Mouse (Mus musculus): ENCODE measurements around the gene Olfr1087. TPM values are rescaled to one million over a fixed set of nuclear protein-coding genes. Genes with fewer than 3 reads are reported as not detected.
"Not testable (repeated sequence)": the region's sequence is repeated elsewhere in the genome, so short reads cannot be mapped to it uniquely, and the experiment has no call there.

The Olfr1087 gene
- total and polyA plus RNA-seq, 3 experiments: not detected

DNA sequence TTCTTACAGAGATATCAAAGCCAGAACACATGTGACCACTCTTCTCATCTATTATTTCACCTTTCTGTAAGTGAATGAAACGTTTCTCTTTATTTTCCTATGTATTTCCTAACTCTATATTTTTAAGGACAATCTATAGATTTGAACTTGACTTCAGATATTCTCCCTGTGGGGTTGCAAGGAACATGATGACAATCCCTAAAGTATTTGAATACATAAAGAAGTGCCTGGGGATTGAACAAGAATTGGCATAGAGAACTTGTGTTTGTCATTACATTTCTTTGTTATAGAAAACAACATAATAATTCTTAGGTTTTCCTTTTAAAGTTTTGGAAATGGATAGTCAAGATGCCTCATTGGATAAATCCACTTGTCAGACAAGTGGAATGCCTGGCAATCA is 36.3 kb downstream of the Olfr1087 start, which contains the start of gene Olfr1085:
Gene Olfr1085, minus strand, starts transcription at position 101 of the 400 bp plus-strand sequence.
- in situ Hi-C loops (cut with MboI; ENCODE audit: low pct_ligation_motif_present, low pct_unique_long_range_greater_than_20kb, low sequenced_read_pairs) (no loop called here), dilution Hi-C loops (cut with MboI; ENCODE audit: extremely low pct_ligation_motif_present, extremely low pct_unique_long_range_greater_than_20kb, low sequenced_read_pairs) (no loop called here)
- H3K4me3 ChIP-seq (replicated peaks in 1 of 3; ENCODE audit: low read depth in 2 of 3, low read length in 2 of 3, poor library complexity in 1 of 3): no peak within 1 kb of the TSS
- H3K27me3 ChIP-seq (replicated peaks): no peaks in the 10 kb centered on the region
- DNase-seq (ENCODE audit: extremely low read depth): no peak
- no peak within 1 kb of the TSS for H3K9ac ChIP-seq (ENCODE audit: insufficient read depth, low read depth)
- H3K79me2 ChIP-seq (replicated peaks; ENCODE audit: control insufficient read depth, extremely low read depth, insufficient read depth, poor library complexity, severe bottlenecking): no peaks in the 10 kb centered on the region
- H3K36me3 ChIP-seq (replicated peaks in 1 of 2; ENCODE audit: control insufficient read depth in 1 of 2, insufficient read depth in 1 of 2, low read length in 1 of 2): no peaks in the 10 kb centered on the region
- H3K9me3 ChIP-seq (replicated peaks; ENCODE audit: low read length): no peaks in the 10 kb centered on the region
- no peak within 1 kb of the TSS for H3K27ac ChIP-seq (ENCODE audit: insufficient read depth, low read depth)
- no peaks in the 10 kb centered on the region for H3K4me1 ChIP-seq (ENCODE audit: control insufficient read depth in 1 of 2, insufficient read depth in 2 of 2)
- H3K4me2 ChIP-seq (ENCODE audit: insufficient read depth, low read depth, poor library complexity, severe bottlenecking): no peak within 1 kb of the TSS
- TF ChIP-seq ETS1 (conservative IDR thresholded peaks at IDR 0.05; ENCODE audit: low read depth, low read length): no peak
- TF ChIP-seq ZC3H11A (IDR thresholded peaks at IDR 0.05; ENCODE audit: low read depth, low read length): no peak
- TF ChIP-seq TBP (conservative IDR thresholded peaks at IDR 0.05; ENCODE audit: low read depth, low read length): no peak
- no peak for TF ChIP-seq HCFC1 (IDR thresholded peaks at IDR 0.05; ENCODE audit: low read depth, low read length)
- TF ChIP-seq GABPA (IDR thresholded peaks at IDR 0.05; ENCODE audit: insufficient replicate concordance, low read depth, low read length): no peak
- no peak for TF ChIP-seq KAT2A (IDR thresholded peaks at IDR 0.05; ENCODE audit: insufficient replicate concordance, low read length)
- TF ChIP-seq RAD21 (IDR thresholded peaks at IDR 0.05; ENCODE audit: low read depth, low read length): no peak
- TF ChIP-seq NELFE (IDR thresholded peaks at IDR 0.05; ENCODE audit: low read depth, low read length): no peak
- TF ChIP-seq MAX (IDR thresholded peaks at IDR 0.05; ENCODE audit: low read length): no peak
- no peak for TF ChIP-seq PAX5 (IDR thresholded peaks at IDR 0.05; ENCODE audit: low read length)

DNA sequence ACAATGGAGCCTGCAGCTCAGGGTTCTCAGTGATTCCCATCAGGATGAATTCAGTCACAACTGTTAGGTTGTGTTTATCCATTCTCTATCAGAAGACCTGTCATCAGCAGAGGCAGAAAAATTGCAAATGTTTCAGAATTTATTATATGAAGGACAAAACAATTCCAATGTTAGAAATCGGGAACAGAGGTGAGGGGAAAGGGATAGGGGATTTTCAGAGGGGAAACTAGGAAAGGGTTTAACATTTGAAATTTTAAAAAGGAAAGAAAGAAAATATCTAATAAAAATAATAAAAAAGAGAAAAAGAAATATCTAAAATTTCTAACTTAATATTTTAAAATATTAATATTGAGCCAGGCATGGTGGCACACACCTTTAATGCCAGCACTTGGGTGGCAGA is 58.6 kb downstream of the Olfr1087 start, which contains the start of gene Olfr1084:
Gene Olfr1084, minus strand, starts transcription at position 101 of the 400 bp plus-strand sequence.
- dilution Hi-C loops (cut with MboI; ENCODE audit: extremely low pct_ligation_motif_present, extremely low pct_unique_long_range_greater_than_20kb, low sequenced_read_pairs); H3K9me3 ChIP-seq (replicated peaks; ENCODE audit: low read length); H3K79me2 ChIP-seq (replicated peaks; ENCODE audit: control insufficient read depth, extremely low read depth, insufficient read depth, poor library complexity, severe bottlenecking); H3K36me3 ChIP-seq (replicated peaks in 1 of 2; ENCODE audit: control insufficient read depth in 1 of 2, insufficient read depth in 1 of 2, low read length in 1 of 2); H3K4me1 ChIP-seq (ENCODE audit: control insufficient read depth in 1 of 2, insufficient read depth in 2 of 2); H3K4me3 ChIP-seq (replicated peaks in 1 of 3; ENCODE audit: low read depth in 2 of 3, low read length in 2 of 3, poor library complexity in 1 of 3); H3K4me2 ChIP-seq (ENCODE audit: insufficient read depth, low read depth, poor library complexity, severe bottlenecking); H3K27me3 ChIP-seq (replicated peaks); H3K27ac ChIP-seq (ENCODE audit: insufficient read depth, low read depth); in situ Hi-C loops (cut with MboI; ENCODE audit: low pct_ligation_motif_present, low pct_unique_long_range_greater_than_20kb, low sequenced_read_pairs); DNase-seq (ENCODE audit: extremely low read depth); H3K9ac ChIP-seq (ENCODE audit: insufficient read depth, low read depth): not testable (repeated sequence)

Other genes starting within 250 kb of the Olfr1087 start
- not detected in 2 replicates for gene Olfr1065, start 247.8 kb downstream of the Olfr1087 start, total RNA-seq (2012; rRNA removed)
- gene Olfr1065, start 247.8 kb downstream of the Olfr1087 start, total RNA-seq (2014; rRNA removed): not detected in 2 replicates
- not detected in 2 replicates for gene Olfr1065, start 247.8 kb downstream of the Olfr1087 start, polyA plus RNA-seq (2012; ENCODE audit: insufficient read length, low read depth)
- not detected in 2 replicates for gene Olfr1066, start 242.1 kb downstream of the Olfr1087 start, total RNA-seq (2012; rRNA removed)
- not detected in 2 replicates for gene Olfr1066, start 242.1 kb downstream of the Olfr1087 start, total RNA-seq (2014; rRNA removed)
- not detected in 2 replicates for gene Olfr1066, start 242.1 kb downstream of the Olfr1087 start, polyA plus RNA-seq (2012; ENCODE audit: insufficient read length, low read depth)
- gene Olfr228, start 211.0 kb downstream of the Olfr1087 start, total RNA-seq (2012; rRNA removed): not detected in 2 replicates
- not detected in 2 replicates for gene Olfr228, start 211.0 kb downstream of the Olfr1087 start, total RNA-seq (2014; rRNA removed)
- not detected in 2 replicates for gene Olfr228, start 211.0 kb downstream of the Olfr1087 start, polyA plus RNA-seq (2012; ENCODE audit: insufficient read length, low read depth)
- gene Olfr1076, start 189.9 kb downstream of the Olfr1087 start, total RNA-seq (2012; rRNA removed): not detected in 2 replicates
- gene Olfr1076, start 189.9 kb downstream of the Olfr1087 start, total RNA-seq (2014; rRNA removed): not detected in 2 replicates
- gene Olfr1076, start 189.9 kb downstream of the Olfr1087 start, polyA plus RNA-seq (2012; ENCODE audit: insufficient read length, low read depth): not detected in 2 replicates
- not detected in 2 replicates for gene Olfr1079, start 155.9 kb downstream of the Olfr1087 start, total RNA-seq (2012; rRNA removed)
- not detected in 2 replicates for gene Olfr1079, start 155.9 kb downstream of the Olfr1087 start, total RNA-seq (2014; rRNA removed)
- not detected in 2 replicates for gene Olfr1079, start 155.9 kb downstream of the Olfr1087 start, polyA plus RNA-seq (2012; ENCODE audit: insufficient read length, low read depth)
- not detected in 2 replicates for gene Olfr1080, start 140.2 kb downstream of the Olfr1087 start, total RNA-seq (2012; rRNA removed)
- not detected in 2 replicates for gene Olfr1080, start 140.2 kb downstream of the Olfr1087 start, total RNA-seq (2014; rRNA removed)
- gene Olfr1080, start 140.2 kb downstream of the Olfr1087 start, polyA plus RNA-seq (2012; ENCODE audit: insufficient read length, low read depth): not detected in 2 replicates
- not detected in 2 replicates for gene Olfr1082, start 99.4 kb downstream of the Olfr1087 start, total RNA-seq (2012; rRNA removed)
- gene Olfr1082, start 99.4 kb downstream of the Olfr1087 start, total RNA-seq (2014; rRNA removed): not detected in 2 replicates
- not detected in 2 replicates for gene Olfr1082, start 99.4 kb downstream of the Olfr1087 start, polyA plus RNA-seq (2012; ENCODE audit: insufficient read length, low read depth)
- gene Olfr1084, start 58.7 kb downstream of the Olfr1087 start, total RNA-seq (2012; rRNA removed): not detected in 2 replicates
- gene Olfr1084, start 58.7 kb downstream of the Olfr1087 start, total RNA-seq (2014; rRNA removed): not detected in 2 replicates
- gene Olfr1084, start 58.7 kb downstream of the Olfr1087 start, polyA plus RNA-seq (2012; ENCODE audit: insufficient read length, low read depth): not detected in 2 replicates
- not detected in 2 replicates for gene Olfr1085, start 36.4 kb downstream of the Olfr1087 start, total RNA-seq (2012; rRNA removed)
- not detected in 2 replicates for gene Olfr1085, start 36.4 kb downstream of the Olfr1087 start, total RNA-seq (2014; rRNA removed)
- not detected in 2 replicates for gene Olfr1085, start 36.4 kb downstream of the Olfr1087 start, polyA plus RNA-seq (2012; ENCODE audit: insufficient read length, low read depth)
- not detected in 2 replicates for gene Olfr1086, start 18.3 kb downstream of the Olfr1087 start, total RNA-seq (2012; rRNA removed)
- gene Olfr1086, start 18.3 kb downstream of the Olfr1087 start, total RNA-seq (2014; rRNA removed): not detected in 2 replicates
- gene Olfr1086, start 18.3 kb downstream of the Olfr1087 start, polyA plus RNA-seq (2012; ENCODE audit: insufficient read length, low read depth): not detected in 2 replicates
- gene Olfr1089, start 35.3 kb upstream of the Olfr1087 start, total RNA-seq (2012; rRNA removed): not detected in 2 replicates
- gene Olfr1089, start 35.3 kb upstream of the Olfr1087 start, total RNA-seq (2014; rRNA removed): not detected in 2 replicates
- not detected in 2 replicates for gene Olfr1089, start 35.3 kb upstream of the Olfr1087 start, polyA plus RNA-seq (2012; ENCODE audit: insufficient read length, low read depth)
- not detected in 2 replicates for gene Olfr1090, start 60.6 kb upstream of the Olfr1087 start, total RNA-seq (2012; rRNA removed)
- not detected in 2 replicates for gene Olfr1090, start 60.6 kb upstream of the Olfr1087 start, total RNA-seq (2014; rRNA removed)
- gene Olfr1090, start 60.6 kb upstream of the Olfr1087 start, polyA plus RNA-seq (2012; ENCODE audit: insufficient read length, low read depth): not detected in 2 replicates
- gene Olfr1093, start 84.1 kb upstream of the Olfr1087 start, total RNA-seq (2012; rRNA removed): not detected in 2 replicates
- not detected in 2 replicates for gene Olfr1093, start 84.1 kb upstream of the Olfr1087 start, total RNA-seq (2014; rRNA removed)
- gene Olfr1093, start 84.1 kb upstream of the Olfr1087 start, polyA plus RNA-seq (2012; ENCODE audit: insufficient read length, low read depth): not detected in 2 replicates
- not detected in 2 replicates for gene Olfr141, start 111.6 kb upstream of the Olfr1087 start, total RNA-seq (2012; rRNA removed)
- gene Olfr141, start 111.6 kb upstream of the Olfr1087 start, total RNA-seq (2014; rRNA removed): not detected in 2 replicates
- not detected in 2 replicates for gene Olfr141, start 111.6 kb upstream of the Olfr1087 start, polyA plus RNA-seq (2012; ENCODE audit: insufficient read length, low read depth)
- not detected in 2 replicates for gene Olfr1094, start 126.3 kb upstream of the Olfr1087 start, total RNA-seq (2012; rRNA removed)
- gene Olfr1094, start 126.3 kb upstream of the Olfr1087 start, total RNA-seq (2014; rRNA removed): not detected in 2 replicates
- gene Olfr1094, start 126.3 kb upstream of the Olfr1087 start, polyA plus RNA-seq (2012; ENCODE audit: insufficient read length, low read depth): not detected in 2 replicates
- not detected in 2 replicates for gene Olfr1095, start 153.3 kb upstream of the Olfr1087 start, total RNA-seq (2012; rRNA removed)
- gene Olfr1095, start 153.3 kb upstream of the Olfr1087 start, total RNA-seq (2014; rRNA removed): not detected in 2 replicates
- not detected in 2 replicates for gene Olfr1095, start 153.3 kb upstream of the Olfr1087 start, polyA plus RNA-seq (2012; ENCODE audit: insufficient read length, low read depth)
- not detected in 2 replicates for gene Gm13723, start 176.4 kb upstream of the Olfr1087 start, total RNA-seq (2012; rRNA removed)
- gene Gm13723, start 176.4 kb upstream of the Olfr1087 start, total RNA-seq (2014; rRNA removed): not detected in 2 replicates
- not detected in 2 replicates for gene Gm13723, start 176.4 kb upstream of the Olfr1087 start, polyA plus RNA-seq (2012; ENCODE audit: insufficient read length, low read depth)
- not detected in 2 replicates for gene Olfr1097, start 193.8 kb upstream of the Olfr1087 start, total RNA-seq (2012; rRNA removed)
- gene Olfr1097, start 193.8 kb upstream of the Olfr1087 start, total RNA-seq (2014; rRNA removed): not detected in 2 replicates
- gene Olfr1097, start 193.8 kb upstream of the Olfr1087 start, polyA plus RNA-seq (2012; ENCODE audit: insufficient read length, low read depth): not detected in 2 replicates
- not detected in 2 replicates for gene Olfr1098, start 226.2 kb upstream of the Olfr1087 start, total RNA-seq (2012; rRNA removed)
- not detected in 2 replicates for gene Olfr1098, start 226.2 kb upstream of the Olfr1087 start, total RNA-seq (2014; rRNA removed)
- gene Olfr1098, start 226.2 kb upstream of the Olfr1087 start, polyA plus RNA-seq (2012; ENCODE audit: insufficient read length, low read depth): not detected in 2 replicates